Mouse (Mus musculus) cerebellum, postnatal 14 days (tissue): ENCODE measurements at regions not wholly inside any gene's neighbourhood (a gene's known extent, or its start where the extent isn't known, plus 50 kb on each side); places are given as distances from the start of the nearest gene placed in this dataset.
A peak's percentile ranks its signal among the peaks of the same experiment; 100 is the strongest.

Experiments used
- DNase-seq, 2 experiments: peaks; one replicate each; pipeline ENCODE4 v3.0.0; 2021; ENCODE audit warnings: mixed read lengths in 2 of 2

DNA sequence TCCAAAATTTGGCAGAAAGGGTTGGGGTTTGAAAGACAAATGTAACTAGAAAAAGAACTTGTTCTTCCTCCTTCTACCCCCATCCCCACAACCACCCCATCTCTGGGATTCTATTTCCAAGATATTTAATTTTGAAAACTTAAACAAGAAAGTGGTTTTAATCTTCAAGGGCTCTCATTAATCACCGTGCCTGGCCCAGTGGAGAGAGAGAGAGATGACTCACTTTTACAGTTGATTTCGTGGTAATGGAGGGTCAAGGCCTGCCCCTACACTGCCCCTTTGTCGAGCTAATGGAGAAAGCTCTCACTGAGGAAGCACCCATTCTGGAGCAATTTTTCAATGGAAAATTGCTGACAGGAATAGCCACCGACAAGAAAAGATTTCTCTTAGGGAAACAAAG, 247.9 kb downstream of the Gm10260 start:
- DNase-seq, result no peak

GRCm38 (mm10) chr13:97510431-97511261, 249.8 kb downstream of the Gm10260 start:
- no peak for DNase-seq

DNA sequence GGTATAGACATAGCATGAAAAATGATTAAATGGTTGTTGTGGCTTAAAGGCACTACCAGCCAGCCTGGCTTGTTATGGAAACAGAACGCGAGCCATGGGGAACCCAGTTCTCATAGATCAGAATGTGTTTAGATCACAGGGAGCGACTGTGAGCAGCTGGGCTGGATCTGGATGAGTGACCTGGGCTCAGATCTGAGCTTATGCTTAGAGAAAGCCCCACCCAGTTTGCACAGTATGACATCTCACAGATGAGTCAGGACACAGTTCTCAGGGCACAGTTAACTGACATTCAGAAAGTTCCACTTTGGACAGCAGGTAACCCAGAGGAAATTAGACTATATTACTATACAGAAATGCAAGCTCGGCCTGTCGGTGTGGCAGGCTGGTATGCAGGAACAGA, 255.5 kb downstream of the Gm10260 start:
- DNase-seq, result no peak

DNA sequence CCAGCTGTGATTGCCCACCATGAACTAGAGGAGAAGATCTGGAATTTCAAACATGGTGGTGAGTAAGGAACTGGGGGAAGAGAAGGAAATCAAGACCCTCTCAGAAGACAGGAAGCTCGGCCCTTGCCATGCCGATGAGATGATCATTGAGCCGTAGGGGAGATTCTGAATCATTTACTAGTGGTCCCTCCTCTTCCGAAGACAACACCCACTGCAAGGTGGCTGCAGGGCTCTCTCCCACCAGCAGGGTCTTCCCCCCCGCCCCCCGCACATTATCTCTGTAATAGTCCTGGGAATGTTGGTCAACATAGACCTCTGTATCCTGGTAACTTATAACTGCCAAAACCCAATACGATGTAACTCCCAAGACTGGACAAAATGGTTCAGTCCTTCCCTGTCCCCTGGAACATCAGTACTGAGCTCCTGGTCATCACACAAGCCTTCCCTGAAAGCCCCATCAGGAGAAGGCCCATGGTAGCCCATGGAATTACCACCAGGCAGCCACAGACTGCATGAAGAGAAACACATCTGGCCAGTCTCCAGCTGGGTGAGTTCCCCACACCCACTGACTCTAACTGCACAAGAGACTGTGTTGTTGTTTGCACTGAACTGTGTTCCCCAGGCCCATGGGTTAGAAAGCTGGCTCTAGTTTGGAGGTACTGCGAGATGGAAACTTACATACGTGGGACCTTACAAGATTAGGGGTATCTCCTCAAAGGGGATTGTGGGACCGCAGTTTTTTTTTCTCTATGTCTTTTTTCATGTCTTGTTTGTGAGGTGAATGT, 256.3 kb downstream of the Gm10260 start:
- no peak for DNase-seq

GRCm38 (mm10) chr13:97503391-97503790, 257.0 kb downstream of the Gm10260 start:
- no peak for DNase-seq

DNA sequence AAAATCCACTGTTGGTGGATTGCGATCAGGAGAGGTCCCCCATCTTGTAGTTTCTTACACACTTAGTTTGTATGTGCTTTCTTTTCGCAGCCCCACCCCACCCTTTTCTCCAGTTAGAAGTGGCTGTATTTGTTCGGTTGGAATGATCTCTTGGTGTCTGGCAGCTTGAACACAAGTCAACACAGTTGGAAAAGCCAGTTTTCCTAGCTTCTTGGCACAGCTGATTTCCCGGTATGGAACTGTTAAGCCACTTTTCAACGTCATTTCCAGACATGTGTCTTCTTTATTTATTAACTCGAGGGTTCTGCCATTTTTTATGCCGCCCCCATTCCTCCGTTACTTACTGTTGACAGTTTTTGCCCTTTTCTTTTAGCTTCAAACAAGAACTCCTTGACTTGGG, 259.2 kb downstream of the Enc1 start:
- no peak for DNase-seq

DNA sequence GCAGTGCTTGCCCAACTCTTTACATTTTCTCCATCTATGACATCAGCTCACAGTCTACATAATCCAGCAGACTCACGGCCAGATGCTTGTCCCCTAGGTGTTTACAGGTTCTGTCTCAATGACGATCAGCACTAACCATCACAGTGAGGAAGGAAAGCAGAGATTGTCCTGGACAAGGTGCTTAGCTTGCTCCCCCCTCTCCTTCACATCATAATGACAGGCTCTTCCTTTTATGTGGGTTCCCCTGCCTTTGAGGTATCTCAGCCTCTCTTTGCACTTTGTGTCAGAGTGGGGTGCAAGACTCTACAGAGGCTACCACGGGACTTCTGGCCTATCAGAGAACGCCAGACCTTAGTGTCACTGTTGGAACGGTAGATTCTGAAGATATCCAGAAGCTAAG, 258.1 kb downstream of the Enc1 start:
- DNase-seq, result no peak

- no peak for DNase-seq
Measured at GRCm38 (mm10) chr13:97497928-97498327, 257.0 kb downstream of the Enc1 start.

DNA sequence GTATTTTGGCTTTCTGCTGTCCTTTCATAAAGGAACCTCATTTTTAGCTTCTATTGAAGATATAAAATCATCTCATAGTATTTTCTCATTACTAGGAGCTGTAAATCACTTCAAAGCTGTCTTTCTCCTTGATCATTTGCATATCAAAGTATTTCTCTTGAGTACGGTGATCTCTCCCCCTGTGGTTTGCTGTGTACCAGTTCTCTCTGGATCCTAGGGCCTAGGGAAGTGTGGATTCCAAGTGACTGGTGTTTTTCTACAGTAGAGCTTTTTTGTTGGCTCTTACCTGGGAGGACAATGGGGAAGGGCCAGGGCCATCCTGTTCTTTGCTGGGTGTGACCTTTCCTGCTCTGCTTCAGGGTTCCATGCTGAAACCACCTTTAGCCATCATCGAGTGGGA, 253.9 kb downstream of the Enc1 start:
- DNase-seq, result no peak

GRCm38 (mm10) chr13:97493836-97494235, 252.9 kb downstream of the Enc1 start:
- no peak for DNase-seq

- DNase-seq, result peak in 1 of 2 experiments; percentile 20
Measured at GRCm38 (mm10) chr13:97492958-97493735, 252.2 kb downstream of the Enc1 start.

DNA sequence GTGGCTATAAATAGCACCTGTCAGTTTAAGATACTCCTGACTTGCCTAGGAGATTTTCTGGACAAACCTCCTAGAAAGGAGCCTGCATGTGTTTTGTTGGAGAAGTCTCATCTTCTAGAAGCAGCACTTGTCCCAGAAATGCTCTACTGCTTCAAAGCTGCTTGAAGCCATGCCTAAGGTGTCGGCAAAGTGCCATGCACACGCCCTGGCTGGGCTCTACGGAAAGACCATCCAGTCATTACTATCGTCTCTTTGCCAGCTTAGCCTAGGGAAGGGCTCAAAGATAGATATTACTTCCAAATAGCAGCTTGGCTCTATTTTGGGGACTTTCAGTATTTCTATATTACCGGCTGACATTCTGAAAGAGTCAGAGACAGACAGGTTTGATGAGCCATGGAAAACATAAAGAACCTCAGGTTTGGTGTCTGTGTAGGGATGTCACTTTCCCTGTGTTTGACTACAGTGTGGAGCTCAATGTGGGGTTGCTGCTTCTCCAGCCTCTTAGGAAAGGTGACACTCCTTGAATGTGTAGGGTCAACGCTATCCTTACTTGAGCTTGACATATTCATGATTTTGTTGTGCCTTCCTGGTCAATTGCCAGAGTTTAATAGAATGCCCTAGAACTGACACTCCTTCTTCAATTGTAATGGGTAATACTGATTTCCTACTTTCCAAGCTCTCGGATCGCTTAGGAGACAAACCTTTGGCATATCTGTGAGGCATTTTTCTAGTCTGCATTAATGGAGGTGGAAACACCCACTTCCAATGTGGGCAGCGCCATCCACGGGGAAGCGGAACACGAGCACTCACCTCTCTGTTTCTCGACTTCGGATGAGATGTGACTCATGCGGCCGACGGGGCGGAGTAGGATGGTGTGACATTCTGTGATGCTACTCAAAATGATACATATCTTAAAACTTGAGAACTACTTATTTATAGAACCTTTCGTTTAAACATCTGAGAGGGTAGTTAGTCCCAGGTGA, 251.3 kb downstream of the Enc1 start:
- DNase-seq, result no peak

DNA sequence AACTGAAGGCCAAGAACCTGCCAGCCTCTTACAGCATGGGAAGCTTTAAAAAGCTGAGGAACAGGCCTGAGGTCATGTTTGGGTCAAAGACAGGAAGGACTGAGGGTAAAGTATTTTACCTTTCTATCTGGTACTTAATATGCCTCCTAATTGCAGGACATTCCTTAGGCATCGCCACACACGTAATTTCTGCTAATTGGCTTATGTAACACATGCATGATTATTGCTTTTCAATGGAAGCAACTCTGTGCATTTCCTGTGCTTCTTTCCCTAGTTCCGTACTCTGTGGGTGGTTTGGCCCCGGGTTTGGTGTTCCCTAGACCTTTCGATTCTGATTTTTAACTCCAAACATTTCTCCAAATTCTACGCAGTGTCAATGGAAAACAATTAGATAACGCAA, 249.2 kb downstream of the Enc1 start:
- no peak for DNase-seq

GRCm38 (mm10) chr13:97489721-97490120, 248.8 kb downstream of the Enc1 start:
- no peak for DNase-seq

DNA sequence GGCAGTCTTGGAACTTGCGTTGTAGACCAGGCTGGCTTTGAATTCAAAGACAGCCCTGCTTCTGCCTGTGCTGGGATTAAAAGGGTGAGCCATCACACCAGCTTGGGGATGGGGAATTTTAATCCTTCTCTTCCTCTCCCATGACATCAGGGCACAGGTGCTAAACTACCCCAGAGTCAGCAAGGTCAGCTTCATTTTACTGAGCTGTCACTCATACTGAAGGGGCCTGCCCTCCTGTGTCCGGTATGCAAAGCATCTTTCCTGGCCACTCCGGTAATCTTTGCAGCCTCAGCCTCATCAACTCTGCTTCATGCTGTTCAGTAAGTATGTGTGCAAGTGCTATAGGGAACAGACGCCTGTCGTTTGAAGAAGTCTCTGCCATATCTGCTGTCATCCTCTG, 248.1 kb downstream of the Enc1 start:
- no peak for DNase-seq

DNA sequence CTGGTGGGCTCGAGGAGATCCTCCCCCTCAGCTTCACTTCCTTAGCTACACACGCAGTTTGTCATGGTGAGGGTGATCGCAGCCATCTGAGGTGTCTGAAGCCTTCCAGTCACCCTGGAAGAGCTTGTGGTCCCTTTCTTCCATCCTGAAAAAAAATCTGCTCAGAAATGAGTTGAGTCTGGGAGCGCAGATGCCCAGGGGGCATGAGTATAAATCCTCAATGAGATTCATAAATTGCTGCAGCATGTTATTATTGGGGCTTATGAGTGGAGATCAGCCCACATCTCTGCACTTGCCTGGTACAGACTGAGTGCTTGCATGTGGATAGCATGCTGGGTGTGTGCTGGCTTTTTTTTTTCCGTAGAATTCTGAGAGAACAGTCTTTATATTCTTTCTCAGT, 247.6 kb downstream of the Enc1 start:
- DNase-seq, result no peak

DNA sequence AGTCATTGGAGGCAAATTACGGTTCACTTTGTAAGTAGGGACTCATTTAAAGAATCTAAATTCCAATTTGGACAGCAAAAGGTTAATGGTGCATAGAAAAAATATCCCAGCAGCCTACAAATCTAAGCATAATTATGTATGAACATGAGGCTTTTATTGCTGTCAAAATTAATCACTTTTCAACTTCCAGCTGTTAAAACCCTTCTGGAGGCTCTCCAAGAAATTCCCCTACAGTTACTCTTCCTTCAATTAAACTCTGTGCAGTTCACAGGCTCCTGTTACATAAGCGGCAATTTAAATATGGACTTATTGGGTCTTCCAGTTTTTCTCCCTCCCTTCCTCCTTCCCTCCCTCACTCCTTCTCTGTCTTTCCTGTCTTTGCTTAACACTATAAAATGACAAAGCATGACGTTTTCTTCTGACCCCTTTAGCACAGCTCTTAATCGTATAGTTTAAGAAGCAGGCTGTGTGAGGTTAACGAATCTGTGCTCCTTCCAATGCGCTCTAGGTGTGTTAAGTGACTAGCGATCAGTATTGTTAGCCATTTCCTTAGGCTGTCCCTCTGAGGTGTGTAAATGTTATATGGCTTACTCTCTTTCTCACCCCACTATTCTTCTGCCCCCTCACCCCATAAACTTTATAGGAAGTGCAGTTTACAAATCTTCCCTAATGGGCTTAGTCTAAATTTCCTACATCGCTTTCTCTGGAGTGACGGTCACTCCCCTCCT, 247.0 kb downstream of the Enc1 start:
- DNase-seq, result no peak

DNA sequence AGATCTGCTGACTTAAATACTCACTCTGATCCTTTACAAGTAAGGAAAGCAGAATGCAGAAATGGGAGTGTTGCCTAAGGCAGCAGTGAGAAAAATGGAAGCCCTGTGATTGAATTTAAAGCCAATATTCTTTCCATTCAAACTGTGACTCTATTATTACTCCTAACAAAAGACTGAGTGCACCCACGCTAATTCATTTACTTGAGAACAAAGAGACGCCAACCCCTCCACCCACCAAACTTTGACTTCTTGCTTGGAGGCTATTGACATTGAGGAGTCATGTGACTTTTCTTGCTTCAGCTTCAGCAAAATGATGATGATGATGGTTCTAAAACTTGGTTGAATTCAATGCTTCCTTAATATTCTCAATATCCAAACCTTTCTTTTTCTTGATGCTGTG, 245.6 kb downstream of the Enc1 start:
- DNase-seq, result no peak

DNA sequence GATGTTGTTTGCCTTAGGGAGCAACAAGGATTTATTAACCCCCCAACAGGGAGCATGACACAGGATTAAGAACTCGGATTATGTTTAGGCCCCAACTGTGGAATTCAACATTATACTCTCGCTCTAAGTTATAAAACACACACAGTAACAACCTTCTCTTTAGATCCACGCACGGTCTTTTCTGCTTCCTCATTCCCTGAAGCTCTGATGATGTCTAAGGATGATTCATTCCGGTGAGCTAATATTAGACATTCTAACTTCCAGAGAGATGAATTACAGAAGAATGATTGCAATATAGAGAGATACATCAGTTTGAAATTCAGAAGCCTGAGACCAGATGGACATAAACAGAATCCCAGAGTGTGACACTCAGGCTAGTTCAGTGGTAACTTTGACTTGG, 245.0 kb downstream of the Enc1 start:
- no peak for DNase-seq

- no peak for DNase-seq
Measured at GRCm38 (mm10) chr13:97484808-97485545, 244.1 kb downstream of the Enc1 start.

DNA sequence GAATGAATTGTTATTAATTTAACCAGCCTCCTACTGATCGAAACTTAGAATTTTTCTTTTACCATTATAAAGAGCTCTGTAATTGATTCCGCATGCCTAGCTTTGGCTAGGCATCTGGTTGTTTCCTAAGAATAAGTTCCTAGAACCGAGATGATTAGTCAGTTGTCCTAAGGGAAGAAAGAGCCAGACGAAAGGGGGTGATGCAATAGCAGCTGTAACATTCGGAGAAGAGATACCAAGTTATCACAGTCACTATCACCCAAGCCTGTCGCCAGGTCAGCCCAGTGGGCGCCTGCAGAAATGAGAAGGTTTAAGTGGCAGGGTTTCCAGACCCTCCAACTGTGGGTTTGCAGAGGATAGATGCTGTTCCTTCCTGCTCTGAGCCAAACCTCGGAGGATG, 242.8 kb downstream of the Enc1 start:
- no peak for DNase-seq
